Mouse (Mus musculus): ENCODE data around the gene Sod3.

GRCm38 (mm10) chr5:52386016-52386415 lies 22.4 kb downstream of the Sod3 start:
- TF ChIP-seq CTCF (IDR thresholded peaks at IDR 0.05; ENCODE audit: borderline replicate concordance, insufficient read depth, low read length), result no peak
- TF ChIP-seq POLR2A (IDR thresholded peaks at IDR 0.05; ENCODE audit: low read depth, low read length), result no peak

All from embryonic fibroblast, embryonic 13.5 days (primary cell).